Mouse (Mus musculus): Measurements from ENCODE around the gene Efna5. TPM values are rescaled to one million over a fixed set of nuclear protein-coding genes. Genes with fewer than 3 reads are reported as not detected.

Gene Efna5
- total and polyA plus RNA-seq, 3 experiments, result 0.05 TPM; not detected in 2

GRCm38 (mm10) chr17:62623224-62623623 is 257.9 kb downstream of the Efna5 start:
- Histone ChIP-seq H3K27me3 (ENCODE audit: insufficient read depth, low read length) (no peaks in the 10 kb centered on the region), H3K4me3 (ENCODE audit: low read depth, low read length) (no peak overlapping the region), H3K4me1 (ENCODE audit: insufficient read depth, low read depth, low read length) (no peaks in the 10 kb centered on the region), H3K9me3 (replicated peaks) (0 out of 2 replicates have a peak, but pooled peaks cover 2% of the 10 kb centered on the region), H3K36me3 (replicated peaks) (no peaks in the 10 kb centered on the region)
- DNase-seq (ENCODE audit: low spot score) (no peak), ATAC-seq (ENCODE audit: extremely low read depth, insufficient number of reproducible peaks, low FRiP score, poor library complexity, severe bottlenecking) (no peak)
- TF ChIP-seq POLR2AphosphoS5 (IDR thresholded peaks at IDR 0.05; ENCODE audit: insufficient replicate concordance, low read depth, low read length), result no peak
- no peak for TF ChIP-seq GATA1 (IDR thresholded peaks at IDR 0.05; ENCODE audit: borderline replicate concordance, low read length)
- TF ChIP-seq GATA2 (IDR thresholded peaks at IDR 0.05; ENCODE audit: borderline replicate concordance, low read depth, low read length), result no peak

- Histone ChIP-seq H3K4me3 (ENCODE audit: low read depth, low read length) (no peak overlapping the region), H3K36me3 (replicated peaks) (no peaks in the 10 kb centered on the region), H3K4me1 (ENCODE audit: insufficient read depth, low read depth, low read length) (no peaks in the 10 kb centered on the region), H3K27me3 (ENCODE audit: insufficient read depth, low read length) (no peaks in the 10 kb centered on the region), H3K9me3 (replicated peaks) (0 out of 2 replicates have a peak, but pooled peaks cover 2% of the 10 kb centered on the region)
- TF ChIP-seq CTCF (IDR thresholded peaks at IDR 0.05; ENCODE audit: low read depth, low read length) (no peak), TAL1 (conservative IDR thresholded peaks at IDR 0.05; ENCODE audit: low read depth, low read length) (no peak), GATA2 (IDR thresholded peaks at IDR 0.05; ENCODE audit: borderline replicate concordance, low read depth, low read length) (no peak), GATA1 (IDR thresholded peaks at IDR 0.05; ENCODE audit: borderline replicate concordance, low read length) (no peak), POLR2AphosphoS5 (IDR thresholded peaks at IDR 0.05; ENCODE audit: insufficient replicate concordance, low read depth, low read length) (no peak)
- ATAC-seq (ENCODE audit: extremely low read depth, insufficient number of reproducible peaks, low FRiP score, poor library complexity, severe bottlenecking) (no peak), DNase-seq (ENCODE audit: low spot score) (no peak)
Measured at GRCm38 (mm10) chr17:62622481-62622880, 258.6 kb downstream of the Efna5 start.

GRCm38 (mm10) chr17:62615159-62615558 is 266.0 kb downstream of the Efna5 start:
- ATAC-seq (ENCODE audit: extremely low read depth, insufficient number of reproducible peaks, low FRiP score, poor library complexity, severe bottlenecking), result no peak
- TF ChIP-seq POLR2AphosphoS5 (IDR thresholded peaks at IDR 0.05; ENCODE audit: insufficient replicate concordance, low read depth, low read length) (no peak), GATA2 (IDR thresholded peaks at IDR 0.05; ENCODE audit: borderline replicate concordance, low read depth, low read length) (no peak), CTCF (IDR thresholded peaks at IDR 0.05; ENCODE audit: low read depth, low read length) (no peak), TAL1 (conservative IDR thresholded peaks at IDR 0.05; ENCODE audit: low read depth, low read length) (no peak), GATA1 (IDR thresholded peaks at IDR 0.05; ENCODE audit: borderline replicate concordance, low read length) (no peak)
- H3K9me3 ChIP-seq (replicated peaks), result peaks cover 8% of the 10 kb centered on the region

GRCm38 (mm10) chr17:62614708-62615107 is 266.4 kb downstream of the Efna5 start:
- no peaks in the 10 kb centered on the region for H3K27me3 ChIP-seq (ENCODE audit: insufficient read depth, low read length)
- no peak for DNase-seq (ENCODE audit: low spot score)
- ATAC-seq (ENCODE audit: extremely low read depth, insufficient number of reproducible peaks, low FRiP score, poor library complexity, severe bottlenecking), result no peak
- H3K4me1 ChIP-seq (ENCODE audit: insufficient read depth, low read depth, low read length), result no peaks in the 10 kb centered on the region
- no peaks in the 10 kb centered on the region for H3K36me3 ChIP-seq (replicated peaks)
- no peak for TF ChIP-seq CTCF (IDR thresholded peaks at IDR 0.05; ENCODE audit: low read depth, low read length)
- TF ChIP-seq GATA2 (IDR thresholded peaks at IDR 0.05; ENCODE audit: borderline replicate concordance, low read depth, low read length), result no peak
- no peak overlapping the region for H3K4me3 ChIP-seq (ENCODE audit: low read depth, low read length)
- H3K9me3 ChIP-seq (replicated peaks), result peaks cover 11% of the 10 kb centered on the region

More at GRCm38 (mm10) chr17:62615159-62615558, 266.0 kb downstream of the Efna5 start:
- Histone ChIP-seq H3K27me3 (ENCODE audit: insufficient read depth, low read length) (no peaks in the 10 kb centered on the region), H3K4me1 (ENCODE audit: insufficient read depth, low read depth, low read length) (no peaks in the 10 kb centered on the region), H3K36me3 (replicated peaks) (no peaks in the 10 kb centered on the region), H3K4me3 (ENCODE audit: low read depth, low read length) (no peak overlapping the region)
- no peak for DNase-seq (ENCODE audit: low spot score)

- TF ChIP-seq GATA1 (IDR thresholded peaks at IDR 0.05; ENCODE audit: borderline replicate concordance, low read length), result no peak
- no peak for TF ChIP-seq POLR2AphosphoS5 (IDR thresholded peaks at IDR 0.05; ENCODE audit: insufficient replicate concordance, low read depth, low read length)
- TF ChIP-seq TAL1 (conservative IDR thresholded peaks at IDR 0.05; ENCODE audit: low read depth, low read length), result no peak
- no peak for TF ChIP-seq GATA2 (IDR thresholded peaks at IDR 0.05; ENCODE audit: borderline replicate concordance, low read depth, low read length)
- no peak for TF ChIP-seq CTCF (IDR thresholded peaks at IDR 0.05; ENCODE audit: low read depth, low read length)
- ATAC-seq (ENCODE audit: extremely low read depth, insufficient number of reproducible peaks, low FRiP score, poor library complexity, severe bottlenecking) (no peak), DNase-seq (ENCODE audit: low spot score) (no peak)
- no peaks in the 10 kb centered on the region for H3K4me1 ChIP-seq (ENCODE audit: insufficient read depth, low read depth, low read length)
- H3K9me3 ChIP-seq (replicated peaks), result peaks cover 13% of the 10 kb centered on the region
- no peaks in the 10 kb centered on the region for H3K36me3 ChIP-seq (replicated peaks)
- H3K27me3 ChIP-seq (ENCODE audit: insufficient read depth, low read length), result no peaks in the 10 kb centered on the region
- H3K4me3 ChIP-seq (ENCODE audit: low read depth, low read length), result no peak overlapping the region
Measured at GRCm38 (mm10) chr17:62614237-62614636, 266.9 kb downstream of the Efna5 start.

- ATAC-seq (ENCODE audit: extremely low read depth, insufficient number of reproducible peaks, low FRiP score, poor library complexity, severe bottlenecking) (no peak), DNase-seq (ENCODE audit: low spot score) (no peak)
Measured at GRCm38 (mm10) chr17:62613232-62613631, 267.9 kb downstream of the Efna5 start.

More at GRCm38 (mm10) chr17:62613232-62613631, 267.9 kb downstream of the Efna5 start:
- no peaks in the 10 kb centered on the region for H3K36me3 ChIP-seq (replicated peaks)
- TF ChIP-seq GATA2 (IDR thresholded peaks at IDR 0.05; ENCODE audit: borderline replicate concordance, low read depth, low read length) (no peak), GATA1 (IDR thresholded peaks at IDR 0.05; ENCODE audit: borderline replicate concordance, low read length) (no peak), TAL1 (conservative IDR thresholded peaks at IDR 0.05; ENCODE audit: low read depth, low read length) (no peak), POLR2AphosphoS5 (IDR thresholded peaks at IDR 0.05; ENCODE audit: insufficient replicate concordance, low read depth, low read length) (no peak), CTCF (IDR thresholded peaks at IDR 0.05; ENCODE audit: low read depth, low read length) (no peak)
- H3K4me3 ChIP-seq (ENCODE audit: low read depth, low read length), result no peak overlapping the region
- H3K9me3 ChIP-seq (replicated peaks), result peaks cover 15% of the 10 kb centered on the region
- H3K27me3 ChIP-seq (ENCODE audit: insufficient read depth, low read length), result no peaks in the 10 kb centered on the region
- H3K4me1 ChIP-seq (ENCODE audit: insufficient read depth, low read depth, low read length), result no peaks in the 10 kb centered on the region
